Mouse (Mus musculus): Measurements from ENCODE around the gene Pigk.

The Pigk gene

GRCm38 (mm10) chr3:152837938-152838337 is 124.0 kb downstream of the Pigk start:
- peak; percentile 76 for DNase-seq (ENCODE audit: low read depth, low spot score)

GRCm38 (mm10) chr3:152841264-152841663 is 127.4 kb downstream of the Pigk start:
- peak; percentile 76 for DNase-seq (ENCODE audit: low read depth, low spot score)

- DNase-seq (ENCODE audit: low read depth, low spot score): no peak
Measured at GRCm38 (mm10) chr3:152842648-152843047, 128.7 kb downstream of the Pigk start.

GRCm38 (mm10) chr3:152843925-152844324 is 130.0 kb downstream of the Pigk start:
- no peak for DNase-seq (ENCODE audit: low read depth, low spot score)

- no peak for DNase-seq (ENCODE audit: low read depth, low spot score)
Measured at GRCm38 (mm10) chr3:152855006-152855614, 141.2 kb downstream of the Pigk start.

GRCm38 (mm10) chr3:152856095-152856494 is 142.2 kb downstream of the Pigk start:
- DNase-seq (ENCODE audit: low read depth, low spot score): no peak

- DNase-seq (ENCODE audit: low read depth, low spot score): no peak
Measured at GRCm38 (mm10) chr3:152861450-152861849, 147.6 kb downstream of the Pigk start.

GRCm38 (mm10) chr3:152861978-152862377 is 148.1 kb downstream of the Pigk start:
- DNase-seq (ENCODE audit: low read depth, low spot score): no peak

GRCm38 (mm10) chr3:152866035-152866965 is 152.4 kb downstream of the Pigk start:
- peak; percentile 75 for DNase-seq (ENCODE audit: low read depth, low spot score)

- peak; percentile 83 for DNase-seq (ENCODE audit: low read depth, low spot score)
Measured at GRCm38 (mm10) chr3:152867654-152868525, 154.0 kb downstream of the Pigk start.

- no peak for DNase-seq (ENCODE audit: low read depth, low spot score)
Measured at GRCm38 (mm10) chr3:152872054-152872453, 158.2 kb downstream of the Pigk start.

GRCm38 (mm10) chr3:152872596-152872995 is 158.7 kb downstream of the Pigk start:
- DNase-seq (ENCODE audit: low read depth, low spot score): no peak

- DNase-seq (ENCODE audit: low read depth, low spot score): peak; percentile 53
Measured at GRCm38 (mm10) chr3:152874431-152875355, 160.8 kb downstream of the Pigk start.

- no peak for DNase-seq (ENCODE audit: low read depth, low spot score)
Measured at GRCm38 (mm10) chr3:152875723-152876290, 161.9 kb downstream of the Pigk start.

GRCm38 (mm10) chr3:152880121-152880835 is 166.4 kb downstream of the Pigk start:
- peak; percentile 77 for DNase-seq (ENCODE audit: low read depth, low spot score)

- no peak for DNase-seq (ENCODE audit: low read depth, low spot score)
Measured at GRCm38 (mm10) chr3:152881706-152882105, 167.8 kb downstream of the Pigk start.

GRCm38 (mm10) chr3:152883556-152883955 is 169.7 kb downstream of the Pigk start:
- DNase-seq (ENCODE audit: low read depth, low spot score): no peak

- DNase-seq (ENCODE audit: low read depth, low spot score): no peak
Measured at GRCm38 (mm10) chr3:152886749-152887148, 172.8 kb downstream of the Pigk start.

GRCm38 (mm10) chr3:152888116-152888515 is 174.2 kb downstream of the Pigk start:
- DNase-seq (ENCODE audit: low read depth, low spot score): peak; percentile 39

GRCm38 (mm10) chr3:152894935-152895334 is 181.0 kb downstream of the Pigk start:
- no peak for DNase-seq (ENCODE audit: low read depth, low spot score)

All from brain, adult 2 months (tissue).